Mouse (Mus musculus) lung, postnatal 0 days (tissue): ENCODE results near the gene Psmd2. TPM values are rescaled to one million over a fixed set of nuclear protein-coding genes. Genes with fewer than 3 reads are reported as not detected.
A peak's percentile ranks its signal among the peaks of the same experiment; 100 is the strongest.
"Not testable (repeated sequence)": the region's sequence is repeated elsewhere in the genome, so short reads cannot be mapped to it uniquely, and the experiment has no call there.

Experiments used
- ATAC-seq: fragments of 200-750 bp; cut with Nextera tagmentation; 2 replicates; pipeline ENCODE4 v1.8.0; 2017; ENCODE audit warnings: moderate library complexity
- DNase-seq: peaks from one replicate; pipeline ENCODE4 v3.0.0-alpha.2; 2016; ENCODE audit warnings: low spot score
- H3K27ac ChIP-seq: fragments of 300-500 bp; sonication (generic); 2 replicates; pipeline ENCODE4 v1.5.1; 2014; ENCODE audit warnings: antibody characterized with exemption, mild to moderate bottlenecking, low read length, mixed read lengths
- H3K27me3 ChIP-seq: fragments of 300-500 bp; sonication (generic); replicated peaks from 2 replicates; pipeline ENCODE4 v1.6.1; 2014; ENCODE audit warnings: low read length, mixed read lengths; ENCODE audit not compliant: insufficient read depth
- H3K36me3 ChIP-seq: fragments of 300-500 bp; sonication (generic); 2 replicates; pipeline ENCODE4 v1.6.1; 2014; ENCODE audit warnings: low read length, mixed read lengths; ENCODE audit not compliant: insufficient read depth
- H3K4me1 ChIP-seq: fragments of 300-500 bp; sonication (generic); 2 replicates; pipeline ENCODE4 v1.6.1; 2014; ENCODE audit warnings: antibody characterized with exemption, low read depth, low read length, mixed read lengths; ENCODE audit not compliant: insufficient read depth
- H3K4me2 ChIP-seq: fragments of 300-500 bp; sonication (generic); replicated peaks from 2 replicates; pipeline ENCODE4 v1.6.1; 2014; ENCODE audit warnings: low read depth, mild to moderate bottlenecking, low read length, moderate library complexity, mixed read lengths
- H3K4me3 ChIP-seq: fragments of 300-500 bp; sonication (generic); 2 replicates; pipeline ENCODE4 v1.5.1; 2014; ENCODE audit warnings: low read depth, low read length
- H3K9ac ChIP-seq: fragments of 300-500 bp; sonication (generic); replicated peaks from 2 replicates; pipeline ENCODE4 v1.6.1; 2014; ENCODE audit warnings: low read depth, mild to moderate bottlenecking
- H3K9me3 ChIP-seq: fragments of 300-500 bp; sonication (generic); 2 replicates; pipeline ENCODE4 v1.6.1; 2016; ENCODE audit warnings: low read length, mixed read lengths
- CTCF ChIP-seq: IDR thresholded peaks from 2 replicates; pipeline ENCODE4 v1.5.1; 2016; ENCODE audit warnings: antibody characterized with exemption, mild to moderate bottlenecking
- EP300 ChIP-seq: IDR thresholded peaks from 2 replicates; pipeline ENCODE4 v1.6.1; 2016; ENCODE audit warnings: antibody characterized with exemption, mild to moderate bottlenecking, control low read depth
- WGBS: fragments of 180-500 bp; shearing (Covaris S2); extraction: QIAGEN DNeasy Blood & Tissue Kit; methylation state at CpG from one replicate; pipeline ENCODE4 v1.1.7; 2014; 5-methylcytosine and 5-hydroxymethylcytosine counted together
- polyA plus RNA-seq: library from polyadenylated mRNA; unstranded; fragments of >200 nt; fragmentation: Nextera tagmentation; extraction: Ambion mirVana; gene quantifications from 2 replicates; pipeline ENCODE4 v1.2.1, GENCODE M21; 2015

Gene Psmd2
- polyA plus RNA-seq, 1 experiment from 2014 or later: 146 TPM

GRCm38 (mm10) chr16:20653315-20653714, 1.9 kb downstream of the Psmd2 start:
- TF ChIP-seq CTCF (no peak), EP300 (no peak)
- Histone ChIP-seq H3K27ac (no peak overlapping the region), H3K4me2 (no peak overlapping the region), H3K27me3 (no peaks in the 10 kb centered on the region), H3K4me1 (no peaks in the 10 kb centered on the region), H3K9me3 (no peaks in the 10 kb centered on the region), H3K9ac (no peak overlapping the region), H3K4me3 (no peak overlapping the region), H3K36me3 (peaks cover 26% of the 10 kb centered on the region)
- 53% methylated on average over 2 of the region's 2 CpGs for WGBS
- ATAC-seq (no peak), DNase-seq (peak; percentile 24)

DNA sequence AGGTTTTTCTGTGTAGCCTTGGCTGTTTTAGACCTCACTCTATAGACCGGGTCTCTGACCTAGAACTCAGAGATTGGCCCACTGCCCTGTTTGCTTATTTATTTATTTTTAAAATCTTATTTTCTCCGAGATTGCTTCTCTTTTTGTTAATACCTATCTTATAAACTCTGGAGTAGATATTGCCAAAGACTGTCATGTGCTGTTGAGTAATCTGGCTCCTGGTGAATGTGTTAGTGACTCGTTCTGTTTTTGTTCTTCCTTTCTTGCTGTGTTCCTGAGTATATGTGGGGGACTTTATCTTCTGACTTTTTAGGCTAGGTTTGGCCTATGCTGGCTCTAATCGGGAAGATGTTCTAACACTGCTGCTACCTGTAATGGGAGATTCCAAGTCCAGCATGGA, 6.2 kb downstream of the Psmd2 start:
- Histone ChIP-seq H3K27me3 (no peaks in the 10 kb centered on the region), H3K36me3 (peaks cover 61% of the 10 kb centered on the region), H3K4me2 (no peak overlapping the region), H3K4me1 (no peaks in the 10 kb centered on the region), H3K9ac (no peak overlapping the region), H3K4me3 (no peak overlapping the region), H3K9me3 (no peaks in the 10 kb centered on the region), H3K27ac (no peak overlapping the region)
- ATAC-seq: no peak
- no peak for DNase-seq
- 89% methylated on average over 4 of the region's 4 CpGs for WGBS
- TF ChIP-seq EP300 (no peak), CTCF (no peak)

DNA sequence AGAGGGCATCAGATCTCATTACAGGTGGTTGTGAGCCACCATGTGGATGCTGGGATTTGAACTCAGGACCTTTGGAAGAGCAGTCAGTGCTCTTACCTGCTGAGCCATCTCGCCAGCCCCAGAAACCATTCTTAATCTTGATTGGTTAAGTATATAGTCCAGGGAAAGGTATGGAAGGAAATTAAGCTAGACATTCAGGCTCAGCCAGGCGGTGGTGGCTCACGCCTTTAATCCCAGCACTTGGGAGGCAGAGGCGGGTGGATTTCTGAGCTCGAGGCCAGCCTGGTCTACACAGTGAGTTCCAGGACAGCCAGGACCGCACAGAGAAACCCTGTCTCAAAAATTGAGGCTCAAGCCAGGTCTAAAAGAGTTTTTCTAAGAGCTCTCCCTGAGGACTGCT, 16.6 kb downstream of the Psmd2 start, which contains the start of gene Eif4g1:
Gene Eif4g1, plus strand, starts transcription at position 301 of the 400 bp plus-strand sequence.
- H3K27me3 ChIP-seq: not testable (repeated sequence)

GRCm38 (mm10) chr16:20670291-20670690, 18.8 kb downstream of the Psmd2 start:
- Histone ChIP-seq H3K4me3 (no peak overlapping the region), H3K4me2 (no peak overlapping the region), H3K27me3 (no peaks in the 10 kb centered on the region), H3K9me3 (no peaks in the 10 kb centered on the region), H3K36me3 (no peaks in the 10 kb centered on the region), H3K4me1 (peaks cover 9% of the 10 kb centered on the region), H3K9ac (no peak overlapping the region), H3K27ac (no peak overlapping the region)
- TF ChIP-seq EP300 (no peak), CTCF (no peak)
- WGBS: 70% methylated on average over 3 of the region's 3 CpGs
- DNase-seq (no peak), ATAC-seq (no peak)

More for the DNA sequence above, 16.6 kb downstream of the Psmd2 start, which contains the start of gene Eif4g1:
- H3K36me3 ChIP-seq, H3K9me3 ChIP-seq, H3K4me1 ChIP-seq, H3K27ac ChIP-seq, H3K4me2 ChIP-seq, ATAC-seq, H3K9ac ChIP-seq, DNase-seq, H3K4me3 ChIP-seq: not testable (repeated sequence)
- WGBS: 98% methylated on average over 4 of the region's 6 CpGs

DNA sequence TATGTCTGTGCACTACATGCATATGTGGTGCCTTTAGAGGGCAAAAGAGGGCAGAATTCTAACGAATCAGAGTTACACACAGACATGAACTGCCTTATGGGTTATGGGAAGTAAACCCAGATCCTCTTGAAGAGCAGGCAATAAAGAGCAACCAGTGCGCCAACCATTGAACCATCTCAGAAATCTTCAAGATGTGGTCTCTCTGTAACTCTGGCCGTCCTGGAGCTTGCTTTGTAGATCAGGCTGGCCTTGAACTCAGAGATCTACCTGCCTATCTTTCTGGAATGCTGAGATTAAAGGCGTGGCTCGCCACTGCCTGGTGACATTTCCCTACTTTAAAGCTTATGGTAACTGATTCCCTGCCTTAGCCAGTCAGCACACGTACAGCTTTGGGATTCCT, 20.4 kb downstream of the Psmd2 start:
- Histone ChIP-seq H3K27me3 (no peaks in the 10 kb centered on the region), H3K4me2 (no peak overlapping the region), H3K4me1 (peaks cover 9% of the 10 kb centered on the region), H3K4me3 (no peak overlapping the region; the same call in 1 of the 2 replicates), H3K9ac (no peak overlapping the region), H3K36me3 (no peaks in the 10 kb centered on the region), H3K9me3 (no peaks in the 10 kb centered on the region), H3K27ac (peak overlapping the region; percentile 97; the same call in 1 of the 2 replicates)
- TF ChIP-seq EP300 (no peak), CTCF (no peak)
- WGBS: 20% methylated on average over 6 of the region's 6 CpGs
- ATAC-seq (no peak), DNase-seq (no peak)

DNA sequence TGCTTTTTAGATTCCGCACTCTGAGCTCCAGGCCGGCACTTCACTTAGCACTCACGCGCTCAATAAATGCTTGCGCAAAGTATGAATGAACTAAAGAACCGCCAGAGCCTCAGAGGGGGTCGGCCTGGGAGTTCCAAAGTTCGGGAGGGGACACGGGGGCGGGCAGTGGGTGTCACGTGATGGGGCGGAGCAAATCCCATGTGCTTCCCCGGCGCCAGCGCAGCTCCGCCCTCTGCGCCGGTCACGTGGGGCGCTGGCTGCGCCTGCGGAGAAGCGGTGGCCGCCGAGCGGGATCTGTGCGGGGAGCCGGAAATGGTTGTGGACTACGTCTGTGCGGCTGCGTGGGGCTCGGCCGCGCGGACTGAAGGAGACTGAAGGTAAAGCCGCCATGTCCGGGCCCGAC, 21.0 kb downstream of the Psmd2 start:
- ATAC-seq: peak; percentile 94
- TF ChIP-seq CTCF (no peak), EP300 (0 out of 2 replicates have a peak, but pooled peaks have one; percentile 14)
- Histone ChIP-seq H3K27me3 (no peaks in the 10 kb centered on the region), H3K4me3 (peak overlapping the region; percentile 86), H3K9me3 (no peaks in the 10 kb centered on the region), H3K4me2 (peak overlapping the region; percentile 77), H3K27ac (peak overlapping the region; percentile 97), H3K4me1 (peaks cover 10% of the 10 kb centered on the region), H3K36me3 (no peaks in the 10 kb centered on the region), H3K9ac (peak overlapping the region; percentile 87)
- 0% methylated on average over 31 of the region's 38 CpGs for WGBS
- peak; percentile 98 for DNase-seq
